Mouse (Mus musculus) thymus, postnatal 10 days (tissue): ENCODE measurements around the gene Usp46.

Experiments used
- DNase-seq, 2 experiments: peaks; one replicate each; pipeline ENCODE4 v3.0.0; 2021; ENCODE audit warnings: low spot score in 2 of 2

Usp46 gene

DNA sequence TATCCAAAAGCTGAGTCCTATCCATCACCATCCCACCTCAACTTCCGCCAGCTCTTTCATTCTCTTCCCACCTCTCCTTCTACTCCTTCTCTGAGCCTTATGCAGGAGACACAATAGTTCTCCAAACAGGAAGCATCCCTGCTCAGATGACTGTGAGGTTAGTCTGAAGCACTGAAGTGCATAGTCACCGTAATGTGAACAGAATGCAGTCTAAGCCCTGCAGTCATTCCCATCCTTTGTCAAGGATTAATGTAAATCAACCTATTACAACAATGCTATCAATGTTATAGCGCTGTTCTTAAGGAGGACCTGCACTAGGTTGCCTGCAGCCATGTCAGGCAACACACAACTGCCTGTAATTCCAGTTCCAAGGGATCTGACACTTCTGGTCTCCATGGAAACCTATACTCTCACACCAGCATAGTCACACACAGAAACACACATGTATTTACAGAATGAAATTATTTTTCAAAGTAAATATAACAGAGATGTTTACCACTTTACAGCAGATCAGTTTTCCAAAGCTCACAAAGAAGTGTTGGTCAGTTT, 115.1 kb downstream of the Usp46 start:
- DNase-seq, result no peak

DNA sequence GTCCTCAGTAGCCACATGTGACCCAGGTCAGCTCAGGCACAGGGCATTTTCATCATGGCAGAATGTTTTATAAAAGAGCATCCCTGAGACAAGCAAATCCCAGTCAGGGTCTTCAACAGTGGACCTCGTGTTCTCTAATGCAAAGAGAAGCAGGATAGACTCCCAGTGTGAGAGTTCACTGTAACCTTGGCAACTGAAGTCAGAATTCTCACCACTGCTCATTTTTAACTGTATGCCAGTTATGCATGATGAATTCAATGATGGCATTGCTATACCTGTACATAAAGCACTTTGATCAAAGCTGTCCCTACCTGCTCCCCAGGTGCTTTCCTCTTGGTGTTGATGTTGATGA, 116.6 kb downstream of the Usp46 start:
- no peak for DNase-seq

DNA sequence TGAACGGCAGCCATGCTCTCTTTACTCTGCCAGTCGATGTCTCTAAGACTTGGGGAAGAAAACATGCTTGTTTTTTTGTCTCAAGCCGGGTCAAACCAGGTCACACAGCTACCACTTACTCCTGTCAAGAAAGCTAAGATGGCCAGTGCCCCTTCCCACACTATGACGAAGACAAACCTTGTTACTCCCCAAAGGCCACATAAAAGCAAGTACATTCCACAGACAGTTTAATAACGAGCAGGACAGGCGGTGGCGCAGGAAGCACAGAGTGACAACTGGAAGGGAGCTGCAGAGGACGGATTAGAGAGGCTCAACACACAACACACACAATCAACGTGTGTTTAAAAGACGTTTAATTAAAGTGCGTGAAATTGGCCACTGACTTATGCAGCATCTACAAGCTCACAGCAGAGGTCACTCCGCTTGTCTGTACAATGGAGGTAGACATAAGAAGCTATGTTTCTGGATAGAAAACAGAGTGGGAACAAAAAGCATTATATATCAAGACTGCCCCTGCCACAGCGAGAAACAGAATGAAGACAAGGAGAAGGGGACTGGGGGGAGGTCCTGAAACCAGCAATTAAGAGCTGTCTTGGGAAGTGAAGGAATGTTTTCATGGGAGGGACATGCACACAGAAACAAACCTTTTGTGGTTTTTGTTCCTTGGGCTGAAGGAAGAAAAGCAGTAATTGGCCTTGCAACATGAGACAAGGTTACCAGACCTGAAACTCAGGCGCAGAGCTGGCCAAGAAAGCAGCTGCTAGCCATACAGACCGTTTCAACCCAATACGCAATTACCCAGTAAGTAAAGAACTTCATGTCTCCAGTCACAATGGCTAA, 117.2 kb downstream of the Usp46 start:
- DNase-seq, result no peak
